In the genomic region with DNA sequence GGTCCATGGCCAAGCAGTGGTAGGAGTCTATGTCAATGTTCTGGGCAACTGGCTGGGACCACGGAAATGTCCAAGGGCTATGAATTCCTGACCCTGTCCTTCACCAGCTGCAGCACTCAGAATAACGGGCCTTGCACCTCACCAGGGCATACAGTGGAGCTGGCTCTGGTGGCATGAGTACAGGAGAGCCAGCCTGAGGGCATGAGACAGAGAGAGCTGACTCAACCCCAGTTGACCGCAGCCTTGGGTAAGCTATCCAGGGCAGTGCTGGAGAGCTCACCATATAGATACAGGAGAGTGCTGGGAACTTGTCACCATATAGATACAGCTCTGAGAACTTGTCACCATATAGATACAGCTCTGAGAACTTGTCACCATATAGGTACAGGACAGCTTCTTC, we compare ENCODE assay signal across 25 mouse cellular contexts. TPM values are rescaled to one million over a fixed set of nuclear protein-coding genes. Genes with fewer than 3 reads are reported as not detected.
DNase-seq lines count a peak whose midpoint lies in the region; ATAC-seq lines count a peak whose summit lies in the region.
"Had no signal": no experiment of that assay in that cellular context is flagged by ENCODE, and none has a peak within 500 bp of the region (broad histone marks: within the 10 kb centered on the region; RNA-seq: fewer than 3 reads in every experiment).

No protein-coding gene starts in this region.

- peaks cover 4% of the 10 kb centered on the region; the same call in 1 of the 2 replicates for H3K4me1 ChIP-seq in forebrain, embryonic 15.5 days
- H3K4me1 ChIP-seq in forebrain, embryonic 11.5 days (replicated peaks; ENCODE audit: control insufficient read depth, insufficient read depth, low read length), result no peaks in the 10 kb centered on the region
- H3K4me1 ChIP-seq in limb, embryonic 12.5 days (replicated peaks), result peaks cover 11% of the 10 kb centered on the region
- H3K4me1 ChIP-seq in limb, embryonic 10.5 days, result no peaks in the 10 kb centered on the region
- H3K4me1 ChIP-seq: intestine, embryonic 15.5 days; stomach, embryonic 15.5 days had no signal

- no peak overlapping the region for H3K9ac ChIP-seq in forebrain, embryonic 15.5 days (replicated peaks)
- H3K9ac ChIP-seq in forebrain, embryonic 11.5 days (ENCODE audit: low read length), result no peak overlapping the region
- no peak overlapping the region for H3K9ac ChIP-seq in limb, embryonic 12.5 days (replicated peaks)
- H3K9ac ChIP-seq: embryonic facial prominence, embryonic 15.5 days; hindbrain, embryonic 12.5 days; intestine, embryonic 15.5 days; liver, embryonic 14.5 days; neural tube, embryonic 15.5 days; stomach, embryonic 15.5 days had no signal

- no peak overlapping the region for H3K4me2 ChIP-seq in forebrain, embryonic 15.5 days (replicated peaks)
- H3K4me2 ChIP-seq in forebrain, embryonic 11.5 days (ENCODE audit: low read depth, low read length, severe bottlenecking), result no peak overlapping the region
- H3K4me2 ChIP-seq in limb, embryonic 12.5 days, result no peak overlapping the region
- H3K4me2 ChIP-seq: embryonic facial prominence, embryonic 15.5 days; hindbrain, embryonic 12.5 days; intestine, embryonic 15.5 days; neural tube, embryonic 15.5 days; stomach, embryonic 15.5 days had no signal

- no peak overlapping the region for H3K4me3 ChIP-seq in forebrain, embryonic 15.5 days
- H3K4me3 ChIP-seq in forebrain, embryonic 11.5 days (ENCODE audit: low read depth, low read length), result no peak overlapping the region
- H3K4me3 ChIP-seq in limb, embryonic 12.5 days (replicated peaks), result no peak overlapping the region
- H3K4me3 ChIP-seq in limb, embryonic 10.5 days, result no peak overlapping the region
- H3K4me3 ChIP-seq: embryonic facial prominence, embryonic 15.5 days; hindbrain, embryonic 12.5 days; intestine, embryonic 15.5 days; neural tube, embryonic 15.5 days; stomach, embryonic 15.5 days had no signal

- H3K27ac ChIP-seq in forebrain, embryonic 15.5 days (replicated peaks), result no peak overlapping the region
- H3K27ac ChIP-seq in forebrain, embryonic 11.5 days (ENCODE audit: low read depth, low read length), result no peak overlapping the region
- no peak overlapping the region for H3K27ac ChIP-seq in limb, embryonic 12.5 days
- no peak overlapping the region for H3K27ac ChIP-seq in limb, embryonic 10.5 days
- H3K27ac ChIP-seq: embryonic facial prominence, embryonic 15.5 days; hindbrain, embryonic 12.5 days; intestine, embryonic 15.5 days; liver, embryonic 14.5 days; neural tube, embryonic 15.5 days; stomach, embryonic 15.5 days had no signal

- peak; percentile 30; the same call in 1 of the 2 replicates for ATAC-seq in forebrain, embryonic 15.5 days (replicated peaks)
- ATAC-seq in forebrain, embryonic 11.5 days (replicated peaks; ENCODE audit: low FRiP score), result no peak
- ATAC-seq in limb, embryonic 12.5 days (ENCODE audit: insufficient number of reproducible peaks, insufficient read depth, low FRiP score, low TSS enrichment, low read depth), result 0 out of 2 replicates have a peak, but pooled peaks have one; percentile 20
- 0 out of 2 replicates have a peak, but pooled peaks have one; percentile 12 for ATAC-seq in granulocyte monocyte progenitor cell, adult 5-6 weeks (replicated peaks; ENCODE audit: poor library complexity, severe bottlenecking)
- ATAC-seq: activated CD4-positive, CD25-positive, alpha-beta regulatory T cell, adult 4 months; intestine, embryonic 15.5 days had no signal

- H3K27me3 ChIP-seq in forebrain, embryonic 15.5 days, result no peaks in the 10 kb centered on the region
- H3K27me3 ChIP-seq in forebrain, embryonic 11.5 days (ENCODE audit: control insufficient read depth, insufficient read depth, low read length), result no peaks in the 10 kb centered on the region
- H3K27me3 ChIP-seq in limb, embryonic 12.5 days, result no peaks in the 10 kb centered on the region
- no peaks in the 10 kb centered on the region for H3K27me3 ChIP-seq in limb, embryonic 10.5 days (ENCODE audit: low read depth, poor library complexity, severe bottlenecking)
- H3K27me3 ChIP-seq: embryonic facial prominence, embryonic 15.5 days; hindbrain, embryonic 12.5 days; intestine, embryonic 15.5 days; neural tube, embryonic 15.5 days; stomach, embryonic 15.5 days had no signal

- H3K9me3 ChIP-seq in forebrain, embryonic 15.5 days, result no peaks in the 10 kb centered on the region
- no peaks in the 10 kb centered on the region for H3K9me3 ChIP-seq in forebrain, embryonic 11.5 days (ENCODE audit: control insufficient read depth, low read length)
- no peaks in the 10 kb centered on the region for H3K9me3 ChIP-seq in limb, embryonic 12.5 days
- no peaks in the 10 kb centered on the region for H3K9me3 ChIP-seq in limb, embryonic 10.5 days (replicated peaks)
- H3K9me3 ChIP-seq: embryonic facial prominence, embryonic 15.5 days; hindbrain, embryonic 12.5 days; intestine, embryonic 15.5 days; neural tube, embryonic 15.5 days; stomach, embryonic 15.5 days had no signal

- no peak for DNase-seq in forebrain, embryonic 11.5 days (ENCODE audit: low spot score)
- no peak for DNase-seq in limb, embryonic 10.5 days (ENCODE audit: low spot score)
- DNase-seq in 416B (ENCODE audit: low read depth), result peak; percentile 22
- DNase-seq in right cerebral cortex, adult 2 months (ENCODE audit: low spot score in 2 of 2), result no peak
- DNase-seq: cerebellum, adult 11-12 months; cerebellum, postnatal 14 days; heart, adult 18-20 months; kidney, adult 9 months; kidney, postnatal 36 days; midbrain, embryonic 14.5 days had no signal

- H3K36me3 ChIP-seq in forebrain, embryonic 15.5 days, result no peaks in the 10 kb centered on the region
- H3K36me3 ChIP-seq in forebrain, embryonic 11.5 days (ENCODE audit: control insufficient read depth, insufficient read depth, low read length), result no peaks in the 10 kb centered on the region
- peaks cover 8% of the 10 kb centered on the region; the same call in 1 of the 2 replicates for H3K36me3 ChIP-seq in limb, embryonic 12.5 days
- peaks cover 21% of the 10 kb centered on the region for H3K36me3 ChIP-seq in limb, embryonic 10.5 days
- H3K36me3 ChIP-seq: embryonic facial prominence, embryonic 15.5 days; hindbrain, embryonic 12.5 days; intestine, embryonic 15.5 days; neural tube, embryonic 15.5 days had no signal

- 92% methylated on average over 3 of the region's 3 CpGs for WGBS in forebrain, embryonic 15.5 days
- WGBS in forebrain, embryonic 11.5 days, result 97% methylated on average over 3 of the region's 3 CpGs
- 89% methylated on average over 3 of the region's 3 CpGs for WGBS in limb, embryonic 12.5 days
- 94% methylated on average over 3 of the region's 3 CpGs for WGBS in limb, embryonic 10.5 days

RNA-seq across cellular contexts. Expression of gene Zfp292, which starts 23.3 kb away (rescaled TPM):
- 36.7 and 37.4 TPM in 2 replicates for polyA plus RNA-seq in forebrain, embryonic 15.5 days (2015; fragmentation: Nextera tagmentation; extraction: Ambion mirVana)
- 37.7 and 43.6 TPM in 2 replicates for polyA plus RNA-seq in forebrain, embryonic 11.5 days (2014; fragmentation: Nextera tagmentation; extraction: Ambion mirVana)
- 31.1 and 31.7 TPM in 2 replicates for polyA plus RNA-seq in limb, embryonic 12.5 days (2016; fragmentation: Nextera tagmentation; extraction: Ambion mirVana)
- polyA plus RNA-seq in limb, embryonic 10.5 days (2016; fragmentation: Nextera tagmentation; extraction: Ambion mirVana), result 20.5 and 25.3 TPM in 2 replicates
- total RNA-seq in granulocyte monocyte progenitor cell, adult 5-6 weeks (2014; fragmentation: Nextera tagmentation), result 23.6 and 27.4 TPM in 2 replicates
- total RNA-seq in granulocyte monocyte progenitor cell, adult 5-6 weeks (2017), result 28.6 and 29.5 TPM in 2 replicates

RNA-seq across cellular contexts. Expression of gene Cga, which starts 34.2 kb away (rescaled TPM):
- polyA plus RNA-seq in forebrain, embryonic 15.5 days (2015; fragmentation: Nextera tagmentation; extraction: Ambion mirVana), result not detected in 2 replicates
- not detected in 2 replicates for polyA plus RNA-seq in forebrain, embryonic 11.5 days (2014; fragmentation: Nextera tagmentation; extraction: Ambion mirVana)
- not detected in 2 replicates for polyA plus RNA-seq in limb, embryonic 12.5 days (2016; fragmentation: Nextera tagmentation; extraction: Ambion mirVana)
- not detected in 2 replicates for polyA plus RNA-seq in limb, embryonic 10.5 days (2016; fragmentation: Nextera tagmentation; extraction: Ambion mirVana)
- total RNA-seq in granulocyte monocyte progenitor cell, adult 5-6 weeks (2014; fragmentation: Nextera tagmentation), result not detected in 2 replicates
- not detected in 2 replicates for total RNA-seq in granulocyte monocyte progenitor cell, adult 5-6 weeks (2017)
- total RNA-seq: gastrocnemius, adult 8-10 months; heart, adult 18-20 months; left cerebral cortex, adult 18-20 months; left cerebral cortex, postnatal 36 days had no signal
- polyA plus RNA-seq: activated CD4-positive, CD25-positive, alpha-beta regulatory T cell, adult 4 months; heart, postnatal 0 days; intestine, embryonic 15.5 days; liver, embryonic 14.5 days; lung, embryonic 16.5 days; midbrain, embryonic 14.5 days; stomach, embryonic 15.5 days had no signal
